Mouse (Mus musculus) cortical plate, adult 2 months (tissue): ENCODE results near the gene Optc. TPM values are rescaled to one million over a fixed set of nuclear protein-coding genes. Genes with fewer than 3 reads are reported as not detected.

Experiments
- H3K27ac ChIP-seq: fragments of 200-500 bp; 2 replicates; pipeline ENCODE4 v1.5.1; 2012; ENCODE audit warnings: low read length, control low read depth, inconsistent platforms; ENCODE audit not compliant: insufficient read depth
- H3K4me1 ChIP-seq: fragments of 200-500 bp; 2 replicates; pipeline ENCODE4 v1.6.1; 2011; ENCODE audit warnings: low read length; ENCODE audit not compliant: control insufficient read depth, insufficient read depth
- H3K4me3 ChIP-seq: fragments of 200-500 bp; 2 replicates; pipeline ENCODE4 v1.5.1; 2011; ENCODE audit warnings: mild to moderate bottlenecking, low read length, control low read depth; ENCODE audit not compliant: insufficient read depth
- CTCF ChIP-seq: fragments of 200-500 bp; IDR thresholded peaks from 2 replicates; pipeline ENCODE4 v1.5.1; 2011; ENCODE audit warnings: mild to moderate bottlenecking, control low read depth, low read length; ENCODE audit not compliant: insufficient read depth; ENCODE audit errors: extremely low read depth
- POLR2A ChIP-seq: fragments of 200-500 bp; IDR thresholded peaks from 2 replicates; pipeline ENCODE4 v1.6.1; 2011; ENCODE audit warnings: mild to moderate bottlenecking, low read length, control low read depth; ENCODE audit not compliant: insufficient read depth; ENCODE audit errors: extremely low read depth
- polyA plus RNA-seq: library from polyadenylated mRNA; depleted of rRNA; stranded (reverse); fragments of >200 nt; gene quantifications from 2 replicates; pipeline ENCODE4 v1.2.3, GENCODE M21; 2012; rRNA removed

Gene Optc
- polyA plus RNA-seq, 1 experiment = 1.1 TPM

- peaks cover 6% of the 10 kb centered on the region for H3K4me1 ChIP-seq
- 0 out of 2 replicates have a peak overlapping the region, but pooled peaks have one; percentile 4 for H3K4me3 ChIP-seq
- peak overlapping the region; percentile 85 for H3K27ac ChIP-seq
- TF ChIP-seq POLR2A = no peak
- TF ChIP-seq CTCF = no peak
These were observed 52.4 kb downstream of the Optc start for GRCm38 (mm10) chr1:133855274-133856017.

GRCm38 (mm10) chr1:133854421-133855273, 53.2 kb downstream of the Optc start:
- Histone ChIP-seq H3K4me1 (peaks cover 6% of the 10 kb centered on the region), H3K4me3 (peak overlapping the region; percentile 4; the same call in 1 of the 2 replicates), H3K27ac (peak overlapping the region; percentile 63; the same call in 1 of the 2 replicates)
- TF ChIP-seq POLR2A (no peak), CTCF (no peak)

Other genes starting within 250 kb of the Optc start
- gene Zbed6, start 247.1 kb downstream of the Optc start, polyA plus RNA-seq = 4.5 and 5.9 TPM in 2 replicates
- gene Gm38394, start 246.7 kb downstream of the Optc start, polyA plus RNA-seq = 5.2 and 5.5 TPM in 2 replicates
- gene Lax1, start 217.9 kb downstream of the Optc start, polyA plus RNA-seq = 0.56 and 0.74 TPM in 2 replicates
- gene Atp2b4, start 107.0 kb downstream of the Optc start, polyA plus RNA-seq = 58.9 and 63.4 TPM in 2 replicates
- gene Prelp, start 13.4 kb upstream of the Optc start, polyA plus RNA-seq = 12.0 and 16.0 TPM in 2 replicates
- gene Fmod, start 129.3 kb upstream of the Optc start, polyA plus RNA-seq = 11.4 and 13.7 TPM in 2 replicates
- gene Btg2, start 171.1 kb upstream of the Optc start, polyA plus RNA-seq = 16.0 and 19.8 TPM in 2 replicates
- gene Chit1, start 203.2 kb upstream of the Optc start, polyA plus RNA-seq = 0.13 and 0.19 TPM in 2 replicates